Mouse (Mus musculus) G1E (cell line): Measurements from ENCODE around the gene Tsnaxip1.
A peak's percentile ranks its signal among the peaks of the same experiment; 100 is the strongest.

Experiments
- CTCF ChIP-seq: IDR thresholded peaks from 2 replicates; pipeline ENCODE4 v1.5.1; 2012; ENCODE audit warnings: low read depth, low read length, inconsistent platforms, mixed read lengths
- GATA1 ChIP-seq: IDR thresholded peaks from 2 replicates; pipeline ENCODE4 v1.6.1; 2012; ENCODE audit warnings: borderline replicate concordance, low read length, inconsistent platforms, mixed read lengths
- GATA2 ChIP-seq: IDR thresholded peaks from 2 replicates; pipeline ENCODE4 v1.6.1; 2012; ENCODE audit warnings: low read depth, low read length, inconsistent platforms, borderline replicate concordance
- POLR2AphosphoS5 ChIP-seq: IDR thresholded peaks from 2 replicates; pipeline ENCODE4 v1.6.1; 2012; ENCODE audit warnings: low read depth, low read length, inconsistent platforms; ENCODE audit not compliant: insufficient replicate concordance
- TAL1 ChIP-seq: conservative IDR thresholded peaks from 2 replicates; pipeline ENCODE4 v1.6.1; 2012; ENCODE audit warnings: low read depth, low read length, inconsistent platforms, mixed read lengths

DNA sequence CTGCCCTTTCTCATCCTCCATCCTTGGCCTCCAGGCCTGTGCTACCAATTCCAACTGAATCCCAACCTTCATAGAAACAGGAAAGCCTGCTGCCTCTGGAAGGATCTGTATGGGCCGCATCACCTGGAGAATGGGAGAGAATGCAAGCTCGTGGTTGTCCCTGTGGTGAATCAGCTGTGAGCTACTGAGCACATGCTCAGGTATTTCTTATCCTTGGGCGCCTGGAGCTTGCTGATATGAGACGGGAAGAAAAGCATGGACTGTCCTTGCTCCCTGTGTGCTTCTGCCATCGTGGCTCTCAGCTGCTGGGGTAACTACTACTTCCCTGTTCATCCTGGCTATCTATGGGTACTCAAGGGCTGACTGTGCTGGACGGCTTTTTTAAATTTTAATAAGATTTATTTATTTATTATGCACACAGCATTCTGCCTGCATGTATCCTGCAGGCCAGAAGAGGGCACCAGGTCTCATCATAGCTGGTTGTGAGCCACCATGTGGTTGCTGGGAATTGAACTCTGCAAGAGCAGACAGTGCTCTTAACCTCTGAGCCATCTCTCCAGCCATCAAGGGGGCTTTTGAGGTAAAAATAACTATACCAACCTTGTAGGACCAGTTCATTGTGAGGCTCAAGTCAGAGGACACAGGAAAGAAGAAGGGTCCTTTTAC is 39.0 kb downstream of the Tsnaxip1 start:
- 0 out of 2 replicates have a peak, but pooled peaks have one; percentile 6 for TF ChIP-seq CTCF
- TF ChIP-seq GATA2: no peak
- no peak for TF ChIP-seq TAL1
- TF ChIP-seq GATA1: no peak
- TF ChIP-seq POLR2AphosphoS5: no peak
